Mouse (Mus musculus) neural tube, embryonic 14.5 days (tissue): Measurements from ENCODE around the gene Nfu1. TPM values are rescaled to one million over a fixed set of nuclear protein-coding genes. Genes with fewer than 3 reads are reported as not detected.

Source experiments
- ATAC-seq: fragments of 200-750 bp; cut with Nextera tagmentation; 2 replicates; pipeline ENCODE4 v1.8.0; 2017; ENCODE audit warnings: low read depth, mild to moderate bottlenecking, moderate TSS enrichment, moderate library complexity
- H3K27ac ChIP-seq: fragments of 300-500 bp; sonication (generic); 2 replicates; pipeline ENCODE4 v1.5.1; 2014; ENCODE audit warnings: low read depth, mild to moderate bottlenecking, control low read depth, low read length, moderate library complexity, mixed read lengths
- H3K27me3 ChIP-seq: fragments of 300-500 bp; sonication (generic); 2 replicates; pipeline ENCODE4 v1.6.1; 2014; ENCODE audit warnings: low read length; ENCODE audit not compliant: control insufficient read depth, insufficient read depth
- H3K36me3 ChIP-seq: fragments of 300-500 bp; sonication (generic); 2 replicates; pipeline ENCODE4 v1.6.1; 2014; ENCODE audit warnings: low read length, mixed read lengths; ENCODE audit not compliant: control insufficient read depth, insufficient read depth
- H3K4me1 ChIP-seq: fragments of 300-500 bp; sonication (generic); 2 replicates; pipeline ENCODE4 v1.6.1; 2014; ENCODE audit warnings: low read length; ENCODE audit not compliant: control insufficient read depth, insufficient read depth
- H3K4me2 ChIP-seq: fragments of 300-500 bp; sonication (generic); 2 replicates; pipeline ENCODE4 v1.6.1; 2014; ENCODE audit warnings: mild to moderate bottlenecking, low read depth, low read length, control low read depth
- H3K4me3 ChIP-seq: fragments of 300-500 bp; sonication (generic); 2 replicates; pipeline ENCODE4 v1.5.1; 2014; ENCODE audit warnings: low read depth, low read length, control low read depth, mixed read lengths
- H3K9ac ChIP-seq: fragments of 300-500 bp; sonication (generic); replicated peaks from 2 replicates; pipeline ENCODE4 v1.6.1; 2014; ENCODE audit warnings: low read depth, mild to moderate bottlenecking, control low read depth, low read length, mixed read lengths
- H3K9me3 ChIP-seq: fragments of 300-500 bp; sonication (generic); 2 replicates; pipeline ENCODE4 v1.6.1; 2016; ENCODE audit warnings: low read length; ENCODE audit not compliant: control insufficient read depth
- WGBS: fragments of 180-500 bp; shearing (Covaris S2); extraction: QIAGEN DNeasy Blood & Tissue Kit; methylation state at CpG from one replicate; pipeline ENCODE4 v1.1.7; 2014; 5-methylcytosine and 5-hydroxymethylcytosine counted together
- polyA plus RNA-seq: library from polyadenylated mRNA; unstranded; fragments of >200 nt; fragmentation: Nextera tagmentation; extraction: Ambion mirVana; gene quantifications from 2 replicates; pipeline ENCODE4 v1.2.1, GENCODE M21; 2014

Nfu1 gene
- polyA plus RNA-seq, 1 experiment from 2014 or later, result 163 TPM

DNA sequence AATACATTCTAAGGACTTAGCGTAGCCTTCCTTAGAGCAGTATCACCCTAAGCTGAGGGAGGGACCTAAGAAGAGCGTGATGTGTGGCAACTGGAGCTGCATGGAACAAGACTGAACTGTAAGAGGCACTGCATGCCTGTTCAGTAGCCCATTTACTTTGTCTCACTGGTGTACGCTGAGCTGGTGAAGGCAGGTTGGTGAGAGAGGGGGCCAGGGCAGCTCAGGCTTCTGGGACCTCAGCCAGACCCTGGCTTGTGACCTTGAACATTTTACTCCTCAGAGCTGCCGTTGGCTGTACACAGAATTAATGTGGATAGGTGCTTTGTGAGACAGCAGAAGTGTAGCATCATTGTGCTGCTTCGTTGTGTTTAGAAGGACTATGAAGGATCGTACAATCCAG is 19.5 kb upstream of the Nfu1 start:
- Histone ChIP-seq H3K4me2 (no peak overlapping the region), H3K9ac (no peak overlapping the region), H3K9me3 (no peaks in the 10 kb centered on the region), H3K4me3 (no peak overlapping the region), H3K27ac (no peak overlapping the region; the same call in 1 of the 2 replicates), H3K36me3 (peaks cover 13% of the 10 kb centered on the region), H3K27me3 (no peaks in the 10 kb centered on the region), H3K4me1 (no peaks in the 10 kb centered on the region)
- no peak for ATAC-seq
- WGBS, result 87% methylated on average over 6 of the region's 6 CpGs

- no peak overlapping the region for H3K4me2 ChIP-seq
- peaks cover 11% of the 10 kb centered on the region for H3K36me3 ChIP-seq
- no peaks in the 10 kb centered on the region for H3K9me3 ChIP-seq
- no peak for ATAC-seq
- H3K9ac ChIP-seq, result no peak overlapping the region
- no peaks in the 10 kb centered on the region for H3K27me3 ChIP-seq
- H3K4me3 ChIP-seq, result no peak overlapping the region
- H3K4me1 ChIP-seq, result no peaks in the 10 kb centered on the region
- WGBS, result 61% methylated on average over 3 of the region's 3 CpGs
- H3K27ac ChIP-seq, result no peak overlapping the region
Observed at GRCm38 (mm10) chr6:86991041-86991440, 18.0 kb upstream of the Nfu1 start.

DNA sequence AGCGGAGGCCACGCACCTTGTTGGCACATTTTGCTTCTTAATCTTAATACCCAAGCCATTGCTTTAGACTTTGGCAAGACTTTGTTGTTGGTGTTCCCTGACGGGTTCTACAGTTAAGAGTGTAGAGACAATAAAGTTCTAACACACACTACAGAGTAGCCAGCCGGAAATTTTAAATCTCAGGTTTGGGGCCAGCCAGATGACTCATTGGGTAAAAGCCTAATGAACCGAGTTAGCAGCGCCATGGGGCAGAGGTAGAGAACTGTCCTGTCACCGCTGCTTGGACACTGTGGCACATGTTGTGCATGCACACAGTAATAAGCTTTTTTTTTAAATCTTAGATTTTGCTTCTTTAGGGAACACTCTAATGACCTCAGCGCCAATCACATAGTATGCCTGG is 16.7 kb upstream of the Nfu1 start:
- Histone ChIP-seq H3K4me1 (no peaks in the 10 kb centered on the region), H3K36me3 (peaks cover 16% of the 10 kb centered on the region; the same call in 1 of the 2 replicates), H3K27me3 (no peaks in the 10 kb centered on the region), H3K27ac (no peak overlapping the region), H3K4me3 (no peak overlapping the region), H3K4me2 (no peak overlapping the region), H3K9me3 (no peaks in the 10 kb centered on the region), H3K9ac (no peak overlapping the region)
- ATAC-seq, result no peak
- 93% methylated on average over 8 of the region's 8 CpGs for WGBS

DNA sequence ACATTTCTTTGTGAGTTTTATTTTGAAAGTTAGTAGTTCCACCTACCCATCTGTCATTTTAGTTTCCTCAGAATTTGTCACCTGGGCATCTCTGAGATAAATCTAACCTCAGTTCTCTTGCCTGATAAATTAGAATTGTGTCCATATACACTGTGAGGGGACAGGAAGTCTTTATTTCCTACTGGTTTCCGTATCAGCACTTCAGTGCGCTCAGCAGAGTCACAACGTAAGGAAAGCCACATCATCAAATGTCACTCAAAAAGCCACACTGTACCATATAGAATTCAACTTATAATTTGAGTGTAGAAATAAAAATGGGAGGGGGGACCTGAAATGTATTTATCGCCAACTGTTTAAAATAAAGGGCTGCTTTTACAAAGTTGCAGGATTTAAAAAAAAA is 14.8 kb upstream of the Nfu1 start:
- no peak overlapping the region for H3K27ac ChIP-seq
- H3K9me3 ChIP-seq, result no peaks in the 10 kb centered on the region
- H3K4me3 ChIP-seq, result no peak overlapping the region
- H3K4me1 ChIP-seq, result no peaks in the 10 kb centered on the region
- 90% methylated on average over 4 of the region's 4 CpGs for WGBS
- no peak overlapping the region for H3K4me2 ChIP-seq
- no peak overlapping the region for H3K9ac ChIP-seq
- ATAC-seq, result no peak
- peaks cover 19% of the 10 kb centered on the region; the same call in 1 of the 2 replicates for H3K36me3 ChIP-seq
- no peaks in the 10 kb centered on the region for H3K27me3 ChIP-seq

DNA sequence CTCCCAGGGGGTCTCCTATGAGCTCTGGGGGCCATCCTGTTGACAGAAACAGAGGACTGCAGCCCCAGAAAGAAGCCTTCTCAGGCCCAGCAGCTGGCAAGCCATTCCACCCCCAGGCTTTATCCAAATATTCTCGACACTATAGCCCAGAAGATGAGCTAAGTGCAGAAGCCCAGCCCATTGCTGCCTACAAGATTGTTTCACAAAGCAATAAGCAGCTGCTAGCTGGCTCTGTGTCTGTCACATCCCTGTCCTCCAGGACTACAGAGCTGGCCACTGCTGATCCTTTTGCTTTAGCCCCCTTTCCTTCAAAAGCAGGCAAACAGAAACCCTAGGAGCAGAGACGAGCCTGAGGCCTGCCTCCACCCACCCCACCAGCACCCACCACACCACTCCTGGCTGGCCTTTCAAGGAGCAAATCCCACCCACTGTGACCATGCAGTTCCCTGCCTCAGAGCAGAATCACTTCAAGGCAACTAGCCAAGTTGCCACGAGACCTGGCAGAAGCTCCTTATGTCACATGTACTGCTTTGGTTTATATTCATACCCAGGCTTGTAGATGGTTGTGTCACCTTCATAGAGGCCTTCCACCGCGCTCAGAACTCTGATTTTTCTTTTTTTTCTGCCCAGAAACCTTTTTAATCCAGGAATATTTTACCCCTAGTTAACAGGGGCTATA is 12.3 kb upstream of the Nfu1 start:
- WGBS, result 89% methylated on average over 5 of the region's 5 CpGs
- no peaks in the 10 kb centered on the region for H3K4me1 ChIP-seq
- H3K9me3 ChIP-seq, result no peaks in the 10 kb centered on the region
- no peak for ATAC-seq
- peaks cover 19% of the 10 kb centered on the region; the same call in 1 of the 2 replicates for H3K36me3 ChIP-seq
- H3K27me3 ChIP-seq, result no peaks in the 10 kb centered on the region
- no peak overlapping the region for H3K4me3 ChIP-seq
- H3K27ac ChIP-seq, result no peak overlapping the region
- no peak overlapping the region for H3K4me2 ChIP-seq
- no peak overlapping the region for H3K9ac ChIP-seq

GRCm38 (mm10) chr6:86997360-86997759 is 11.7 kb upstream of the Nfu1 start:
- H3K36me3 ChIP-seq, result peaks cover 19% of the 10 kb centered on the region; the same call in 1 of the 2 replicates
- H3K9ac ChIP-seq, result no peak overlapping the region
- H3K4me2 ChIP-seq, result no peak overlapping the region
- no peak for ATAC-seq
- no peaks in the 10 kb centered on the region for H3K4me1 ChIP-seq
- H3K4me3 ChIP-seq, result no peak overlapping the region
- H3K27ac ChIP-seq, result no peak overlapping the region
- no peaks in the 10 kb centered on the region for H3K9me3 ChIP-seq
- WGBS, result 95% methylated on average over 6 of the region's 6 CpGs
- H3K27me3 ChIP-seq, result no peaks in the 10 kb centered on the region

DNA sequence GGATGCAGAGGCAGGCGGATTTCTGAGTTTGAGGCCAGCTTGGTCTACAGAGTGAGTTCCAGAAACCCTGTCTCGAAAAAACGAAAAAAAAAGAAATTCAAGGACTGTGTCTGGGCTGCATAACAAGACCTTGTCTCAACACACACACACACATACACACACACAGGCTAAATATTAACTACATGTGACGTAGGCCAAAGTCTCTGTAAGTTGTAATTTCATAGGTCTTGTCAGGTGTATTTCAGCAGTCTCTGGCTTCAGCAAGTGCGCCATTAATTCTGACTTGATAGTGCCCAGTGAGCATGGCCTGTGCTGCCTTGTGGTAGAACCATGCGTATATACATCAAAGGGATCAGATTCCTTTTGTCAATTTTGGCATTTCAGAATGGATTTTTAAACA is 7.0 kb upstream of the Nfu1 start:
- Histone ChIP-seq H3K4me2 (no peak overlapping the region), H3K27me3 (no peaks in the 10 kb centered on the region), H3K9me3 (no peaks in the 10 kb centered on the region), H3K4me3 (no peak overlapping the region), H3K9ac (no peak overlapping the region), H3K36me3 (peaks cover 6% of the 10 kb centered on the region; the same call in 1 of the 2 replicates), H3K4me1 (no peaks in the 10 kb centered on the region), H3K27ac (no peak overlapping the region)
- WGBS, result 93% methylated on average over 6 of the region's 6 CpGs
- no peak for ATAC-seq

- WGBS, result 53% methylated on average over 8 of the region's 8 CpGs
- Histone ChIP-seq H3K36me3 (0 out of 2 replicates have a peak, but pooled peaks cover under 1% of the 10 kb centered on the region), H3K27ac (no peak overlapping the region), H3K4me3 (no peak overlapping the region), H3K9me3 (no peaks in the 10 kb centered on the region), H3K4me2 (no peak overlapping the region), H3K9ac (no peak overlapping the region), H3K4me1 (no peaks in the 10 kb centered on the region), H3K27me3 (no peaks in the 10 kb centered on the region)
- ATAC-seq, result no peak
Observed at GRCm38 (mm10) chr6:87002521-87003055, 6.4 kb upstream of the Nfu1 start.

DNA sequence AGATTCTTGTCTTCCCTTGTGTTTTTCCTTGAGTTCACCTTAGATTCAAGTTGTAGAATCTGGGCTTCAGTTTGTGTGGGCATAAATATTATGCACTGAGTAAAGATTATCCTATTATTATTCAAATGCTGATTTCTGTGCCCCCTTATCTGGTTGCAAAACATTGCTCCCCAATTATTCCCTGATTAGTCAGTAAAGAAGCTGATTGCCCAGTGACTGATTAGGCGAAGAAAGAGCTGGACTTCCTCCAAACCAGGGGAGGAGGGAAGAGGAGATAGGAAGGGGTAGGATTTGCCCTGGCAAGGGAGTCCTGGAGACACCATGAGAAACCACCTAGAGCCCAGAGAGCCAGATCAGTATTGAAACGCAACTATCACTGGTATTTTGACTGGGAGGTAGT is 4.9 kb upstream of the Nfu1 start:
- WGBS, result 76% methylated on average over 2 of the region's 2 CpGs
- Histone ChIP-seq H3K27ac (no peak overlapping the region), H3K27me3 (no peaks in the 10 kb centered on the region), H3K4me2 (no peak overlapping the region), H3K9me3 (no peaks in the 10 kb centered on the region), H3K4me1 (no peaks in the 10 kb centered on the region), H3K36me3 (no peaks in the 10 kb centered on the region), H3K9ac (no peak overlapping the region), H3K4me3 (no peak overlapping the region)
- no peak for ATAC-seq
